Mouse (Mus musculus) lung, postnatal 10 days (tissue): ENCODE results near the gene Xylt2.
"Not testable (repeated sequence)": the region's sequence is repeated elsewhere in the genome, so short reads cannot be mapped to it uniquely, and the experiment has no call there.

Source experiments
- DNase-seq: peaks from one replicate; pipeline ENCODE4 v3.0.0; 2021

The Xylt2 gene

DNA sequence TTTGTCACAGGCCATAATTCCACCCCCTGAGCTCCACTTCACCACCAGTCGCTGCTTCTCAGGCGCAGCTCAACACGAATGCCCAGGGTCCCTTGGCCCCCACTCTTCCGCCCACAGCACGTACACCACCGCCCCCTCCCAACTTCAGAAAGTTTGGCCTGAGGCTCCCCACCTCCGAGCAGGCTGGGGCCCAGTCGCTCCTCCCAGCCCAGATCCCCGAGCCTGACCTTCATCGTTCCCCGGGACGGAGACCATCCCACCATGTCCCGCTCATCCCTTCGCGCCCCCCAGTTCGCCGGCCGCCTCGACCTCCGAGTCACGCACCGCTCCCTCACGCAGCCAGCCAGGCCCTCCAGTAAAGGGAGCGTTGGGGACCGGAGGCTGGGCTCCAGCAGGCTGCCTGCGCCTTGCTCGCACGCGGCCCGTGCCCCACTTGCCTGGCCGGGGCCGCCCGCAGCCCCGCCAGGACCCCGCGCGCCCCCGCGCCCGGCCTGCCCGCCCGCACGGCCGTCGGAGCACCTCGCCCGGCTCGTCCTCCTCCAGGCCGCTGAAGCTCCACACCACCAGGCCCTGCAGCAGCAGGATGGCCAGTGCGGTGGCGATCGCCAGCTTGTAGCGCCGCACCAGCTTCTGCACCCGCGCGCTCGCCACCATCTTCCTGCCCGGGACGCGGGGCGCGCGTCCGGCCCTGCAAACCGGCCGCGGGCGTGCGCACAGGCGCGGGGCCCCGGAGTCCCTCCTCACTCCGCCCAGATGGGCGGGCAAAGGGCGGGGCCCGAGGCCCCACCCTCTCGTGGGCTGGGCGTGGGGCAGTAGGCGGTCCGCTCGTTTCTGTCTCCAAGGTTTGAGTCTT is at the start of gene Xylt2:
TSS of gene Xylt2 (minus strand) at position 762 of the 853 bp plus-strand sequence.
- peak; percentile 95 for DNase-seq

DNA sequence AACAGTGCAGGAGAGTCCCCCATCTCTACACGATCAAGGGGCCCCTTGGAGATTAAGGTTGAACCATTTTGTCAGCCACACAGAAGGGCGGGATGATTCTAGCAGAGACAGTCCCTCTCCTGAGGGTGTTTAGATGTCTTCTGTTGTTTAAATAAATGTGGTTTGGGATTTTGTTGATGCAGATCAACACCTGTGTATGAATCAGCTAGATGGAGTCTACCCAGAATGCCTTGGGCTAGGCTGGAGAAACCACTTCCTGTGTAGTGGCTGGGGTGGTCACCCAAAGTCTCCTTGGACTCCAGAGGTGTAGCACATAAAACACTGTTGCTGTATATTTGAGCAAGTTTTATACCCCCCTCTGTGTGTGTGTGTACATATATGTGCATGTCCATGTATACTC is 41.9 kb upstream of the Xylt2 start:
- no peak for DNase-seq

DNA sequence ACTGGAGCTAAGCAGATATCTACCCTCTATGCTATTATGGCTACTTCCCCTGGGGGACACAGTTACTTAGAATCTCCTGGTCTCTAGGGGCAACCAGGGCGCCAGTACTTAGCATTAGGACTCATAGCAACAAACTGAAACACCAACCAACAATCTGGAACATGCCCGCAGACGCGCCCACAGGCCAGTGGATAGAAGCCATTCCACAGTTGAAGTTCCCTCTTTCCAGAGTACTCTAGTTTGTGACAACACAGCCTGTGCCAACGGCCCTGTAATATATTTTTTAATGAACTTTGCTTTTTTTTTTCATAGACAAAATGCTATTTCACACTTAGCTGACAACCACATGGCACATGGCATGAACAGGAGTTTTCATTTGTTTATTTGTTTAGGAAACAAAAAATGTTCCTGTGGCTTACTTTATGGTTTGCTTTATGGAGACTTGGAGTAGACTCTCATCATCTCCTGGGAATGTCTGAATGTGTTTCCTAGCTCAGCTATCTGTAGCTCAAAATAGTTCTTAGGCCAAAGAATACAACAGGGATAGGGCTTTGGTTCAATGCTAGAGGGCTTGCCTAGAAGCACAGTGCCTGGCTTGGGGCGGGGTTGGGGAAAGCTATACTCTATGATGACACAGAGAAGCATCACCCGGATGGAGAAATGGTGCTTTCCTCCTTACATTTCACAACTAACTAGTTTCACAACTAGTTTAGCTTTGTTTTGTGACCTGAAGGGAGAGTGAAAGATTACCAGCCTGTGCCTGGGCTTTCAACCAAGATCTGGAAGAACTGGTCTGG is 41.0 kb upstream of the Xylt2 start:
- DNase-seq, result no peak

DNA sequence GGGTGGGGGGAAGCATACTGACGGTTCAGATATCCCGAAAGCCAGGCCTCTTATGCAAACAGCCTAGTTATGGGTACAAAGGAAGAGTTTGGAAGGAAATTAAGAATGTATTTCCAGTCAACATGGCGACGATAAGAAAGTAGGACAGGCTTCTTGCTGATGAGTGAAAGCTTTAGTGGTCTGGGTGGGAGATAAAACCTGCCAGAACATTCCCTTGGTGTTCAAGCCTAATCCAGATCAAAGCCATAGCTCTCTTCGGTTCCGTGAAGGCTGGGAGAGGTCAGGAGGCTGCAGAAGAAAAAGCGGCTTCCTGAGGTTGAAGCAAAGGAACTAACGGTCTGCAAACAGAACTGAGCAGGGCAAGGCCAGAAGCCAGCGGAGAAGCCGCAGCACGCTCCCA is 39.9 kb upstream of the Xylt2 start:
- DNase-seq, result no peak

DNA sequence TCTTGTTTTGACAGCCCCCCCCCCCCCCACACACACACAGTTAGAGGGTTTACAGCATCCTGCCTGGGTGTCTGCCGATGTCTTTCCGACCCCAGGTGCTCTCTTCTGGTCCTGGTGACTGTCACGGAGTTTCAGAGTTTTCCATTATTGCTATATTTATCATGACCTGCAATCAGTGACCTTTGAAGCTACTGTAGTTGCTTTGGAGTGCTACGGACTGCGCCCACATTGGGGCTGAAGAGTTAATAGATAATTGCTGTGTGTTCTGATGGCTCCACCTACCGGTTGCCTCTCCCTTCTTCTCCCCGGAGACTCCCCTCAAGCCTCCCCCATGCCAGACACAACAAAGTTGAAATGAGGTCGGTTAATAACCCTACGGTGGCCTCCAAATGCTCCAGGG is 39.4 kb upstream of the Xylt2 start:
- DNase-seq, result peak; percentile 81

DNA sequence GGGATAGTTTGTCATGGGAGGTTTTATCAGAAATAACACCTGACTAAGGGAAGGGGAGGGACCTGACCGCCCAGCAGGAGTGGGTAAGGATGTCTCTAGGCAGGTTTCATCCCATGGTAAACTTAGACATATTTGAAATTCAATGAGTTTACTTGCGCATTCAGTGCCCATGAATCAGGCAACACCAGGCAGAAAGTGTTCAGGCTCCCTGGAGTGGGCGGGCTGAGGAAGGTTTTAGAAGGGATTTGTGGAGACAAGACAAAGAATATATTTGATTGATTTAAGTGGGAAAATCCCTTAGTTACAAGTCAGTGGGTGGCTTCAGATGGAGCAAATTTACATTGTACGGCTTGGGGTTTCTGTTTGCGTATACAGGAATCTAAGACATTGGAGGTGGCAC is 38.3 kb upstream of the Xylt2 start:
- DNase-seq, result no peak

DNA sequence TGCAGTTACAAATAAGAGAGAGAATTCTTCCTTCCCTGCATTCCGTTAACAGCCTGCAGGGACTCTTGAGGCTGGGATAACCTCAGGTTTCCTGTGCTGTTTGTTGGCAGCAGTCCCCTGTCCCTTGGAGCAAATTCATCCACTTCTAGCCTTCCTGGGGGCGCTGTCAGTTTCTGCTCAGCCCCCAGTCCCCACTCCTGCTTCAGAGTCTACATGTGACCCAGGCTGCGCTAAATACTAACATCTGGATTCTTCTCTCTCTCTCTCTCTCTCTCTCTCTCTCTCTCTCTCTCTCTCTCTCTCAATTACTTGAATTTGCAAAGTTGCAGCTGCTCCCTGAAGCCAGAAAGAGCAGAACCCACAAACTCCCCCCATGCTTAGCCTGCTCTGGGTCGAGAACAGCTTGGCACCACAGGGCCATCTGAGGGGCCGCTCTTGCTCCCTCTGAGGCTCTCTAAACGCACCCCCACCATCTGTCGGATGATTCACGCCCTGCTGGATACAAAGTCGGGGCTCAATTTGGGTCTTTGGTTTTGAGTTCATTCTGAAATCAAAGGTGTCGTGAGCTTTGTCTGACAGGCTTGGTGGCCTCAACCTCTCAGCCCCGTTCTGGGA is 36.0 kb upstream of the Xylt2 start:
- DNase-seq, result peak; percentile 50

DNA sequence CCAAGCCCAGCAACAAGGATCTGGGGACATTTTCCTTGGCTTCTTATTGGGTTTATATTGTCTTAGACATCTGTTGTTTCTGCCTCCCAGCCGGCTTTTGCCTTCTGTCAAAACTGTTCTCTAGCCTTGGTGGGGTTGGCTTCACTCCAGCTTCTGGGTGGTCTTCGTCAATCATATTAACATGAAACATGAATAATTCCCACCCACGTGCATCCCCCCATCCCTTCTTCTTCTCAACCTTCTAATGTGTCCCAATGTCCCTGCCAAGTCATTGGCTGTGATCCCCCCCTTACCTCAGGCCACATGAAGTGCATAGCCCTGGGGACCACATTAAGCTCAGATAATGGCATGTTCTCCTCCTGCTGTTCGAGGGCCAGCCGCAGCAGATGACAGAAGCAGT is 27.2 kb upstream of the Xylt2 start, which contains the start of gene Gm11541:
TSS of gene Gm11541 (minus strand) at position 28 of the 400 bp plus-strand sequence.
- peak; percentile 43 for DNase-seq

DNA sequence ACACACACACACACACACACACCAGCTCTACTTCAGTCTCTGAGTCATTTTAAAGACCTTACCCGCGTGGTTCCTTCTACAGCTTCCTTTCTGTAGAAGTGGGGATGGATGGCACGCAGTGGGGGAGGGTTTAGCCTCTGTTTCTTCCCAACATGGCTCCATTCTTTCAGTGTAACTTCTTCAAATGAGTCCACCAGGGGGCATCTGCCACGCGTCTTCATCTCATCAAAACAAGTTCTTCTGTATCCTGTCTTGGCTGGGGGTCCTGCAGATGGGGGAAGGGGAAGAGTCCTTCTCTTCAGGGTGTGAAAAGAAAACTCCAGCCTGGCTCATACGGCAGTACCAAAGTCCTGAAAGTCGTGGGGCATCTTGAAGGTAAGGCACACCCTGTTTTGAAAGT is 26.7 kb upstream of the Xylt2 start:
- peak; percentile 28 for DNase-seq

DNA sequence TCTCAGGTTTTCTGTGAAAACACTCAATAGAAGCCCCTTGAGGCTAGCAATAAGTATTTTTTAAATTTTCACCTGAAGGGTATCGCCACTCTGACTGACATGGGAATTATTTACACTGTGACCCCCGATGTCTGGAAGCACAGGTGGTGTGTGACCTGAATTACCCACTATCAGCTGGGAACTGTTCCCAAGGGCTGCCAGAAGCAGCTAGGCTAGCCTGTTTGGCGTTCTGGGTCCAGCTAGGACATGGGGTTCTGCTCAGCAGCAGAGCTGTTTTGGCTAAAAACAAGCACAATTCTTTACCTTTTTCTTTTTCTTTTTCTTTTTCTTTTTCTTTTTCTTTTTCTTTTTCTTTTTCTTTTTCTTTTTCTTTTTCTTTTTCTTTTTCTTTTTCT is 24.9 kb upstream of the Xylt2 start:
- DNase-seq, result no peak

DNA sequence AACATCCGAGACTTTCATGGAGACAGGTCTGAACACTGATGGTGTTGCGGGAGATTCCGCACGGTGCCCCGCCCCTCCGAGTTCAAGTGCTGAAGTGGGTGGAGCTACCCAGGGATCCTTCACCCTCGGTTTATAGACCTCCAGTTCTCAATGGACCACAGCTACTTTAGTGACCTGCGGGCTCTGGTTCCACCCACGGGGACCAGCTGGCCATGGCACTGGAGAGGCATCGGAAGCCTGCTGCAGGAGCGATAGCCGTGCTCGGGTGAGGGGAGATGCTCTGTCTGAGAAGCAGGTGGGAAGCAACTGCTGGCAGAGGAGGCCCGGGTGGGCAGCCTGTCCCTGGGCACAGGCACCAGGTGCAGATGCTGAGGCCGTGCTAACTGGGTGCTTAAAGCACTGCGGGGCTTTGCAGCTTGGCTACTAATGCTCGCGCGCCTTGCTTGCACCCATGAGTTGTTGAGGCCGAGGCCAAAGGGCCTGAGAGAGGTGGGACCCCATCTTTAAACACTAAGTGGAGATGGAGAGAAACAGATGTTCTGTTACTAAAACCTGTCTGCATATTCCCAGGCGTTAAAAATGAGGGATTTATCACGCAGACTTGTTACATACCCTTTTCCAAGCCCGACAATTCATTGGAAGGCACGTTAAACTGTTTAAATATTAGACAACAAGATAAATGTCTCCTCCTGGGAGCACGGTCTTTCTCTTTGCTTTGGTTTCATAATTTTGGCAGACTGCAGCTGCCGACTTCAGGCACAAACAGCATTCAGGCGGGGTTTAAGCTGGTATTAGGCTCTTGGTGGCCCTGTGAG is 24.3 kb upstream of the Xylt2 start:
- no peak for DNase-seq

DNA sequence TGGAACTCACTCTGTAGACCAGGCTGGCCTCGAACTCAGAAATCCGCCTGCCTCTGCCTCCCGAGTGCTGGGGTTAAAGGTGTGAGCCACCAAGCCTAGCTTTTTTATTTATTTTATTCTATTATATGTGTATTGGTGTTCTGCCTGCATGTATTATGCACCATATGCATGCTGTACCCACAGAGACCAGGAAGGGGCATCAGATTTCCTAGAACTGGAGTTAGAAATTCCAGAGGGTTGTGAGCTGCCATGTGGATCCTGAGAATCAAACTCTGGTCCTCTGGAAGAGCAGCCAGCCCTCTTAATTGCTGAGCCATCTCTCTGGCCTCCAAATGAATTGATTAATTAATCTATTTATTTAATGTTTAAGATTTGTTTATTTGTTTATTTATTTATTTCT is 22.1 kb upstream of the Xylt2 start:
- DNase-seq, result no peak

DNA sequence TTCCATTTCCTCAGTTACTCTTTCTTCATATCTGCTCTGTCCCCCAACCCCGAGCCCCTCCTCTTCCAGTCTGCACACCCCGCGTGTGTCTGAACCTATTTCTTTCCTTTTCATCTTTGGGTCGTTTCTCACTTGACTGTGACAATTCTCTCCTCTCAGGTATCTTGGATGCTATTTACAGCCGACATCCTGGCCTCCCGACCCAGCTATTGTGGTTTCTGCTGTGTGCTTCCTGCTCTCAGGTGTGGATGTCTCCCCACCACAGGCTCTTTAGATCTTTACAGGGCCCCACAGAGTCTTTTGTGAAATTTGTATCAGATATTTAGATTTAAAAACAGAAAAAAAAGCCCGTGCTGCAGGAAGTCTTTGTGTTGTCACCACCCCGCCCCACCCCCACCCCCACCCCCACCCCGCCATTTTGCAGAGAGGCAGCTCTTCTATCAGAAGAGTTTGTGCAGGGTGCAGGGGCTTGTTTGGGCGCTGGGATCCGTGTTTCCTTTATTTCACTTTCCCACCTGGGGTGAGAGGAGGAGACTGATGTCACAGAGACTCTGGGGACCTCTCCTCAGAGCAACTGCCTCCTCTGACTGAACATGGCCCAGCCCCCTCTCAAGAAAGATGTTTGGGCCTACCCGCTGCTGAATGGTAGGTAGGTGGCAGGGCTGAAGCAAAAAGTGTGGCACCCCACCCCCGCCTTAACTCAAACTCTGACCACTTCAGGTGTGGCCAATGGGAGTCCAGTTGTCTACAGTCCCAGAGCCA is 20.6 kb upstream of the Xylt2 start:
- DNase-seq, result no peak

DNA sequence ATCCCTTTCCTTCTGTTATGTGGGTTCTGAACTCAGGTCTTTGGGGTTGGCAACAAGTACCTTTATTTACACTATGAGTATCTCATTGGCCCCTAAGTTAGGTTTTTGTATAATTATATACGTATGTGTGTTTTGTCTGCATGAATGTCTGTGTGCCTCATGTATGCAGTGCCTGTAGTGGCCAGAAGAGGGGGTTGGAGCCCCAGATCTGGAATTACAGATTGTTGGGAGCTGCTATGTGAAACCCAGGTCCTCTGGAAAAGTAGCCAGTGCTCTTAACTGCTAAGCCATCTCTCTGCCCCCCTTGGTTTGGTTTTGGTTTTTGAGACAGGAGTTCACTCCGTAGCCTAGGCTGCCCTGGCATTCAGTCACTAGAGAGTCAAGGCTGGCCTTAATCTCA is 19.8 kb upstream of the Xylt2 start:
- no peak for DNase-seq

DNA sequence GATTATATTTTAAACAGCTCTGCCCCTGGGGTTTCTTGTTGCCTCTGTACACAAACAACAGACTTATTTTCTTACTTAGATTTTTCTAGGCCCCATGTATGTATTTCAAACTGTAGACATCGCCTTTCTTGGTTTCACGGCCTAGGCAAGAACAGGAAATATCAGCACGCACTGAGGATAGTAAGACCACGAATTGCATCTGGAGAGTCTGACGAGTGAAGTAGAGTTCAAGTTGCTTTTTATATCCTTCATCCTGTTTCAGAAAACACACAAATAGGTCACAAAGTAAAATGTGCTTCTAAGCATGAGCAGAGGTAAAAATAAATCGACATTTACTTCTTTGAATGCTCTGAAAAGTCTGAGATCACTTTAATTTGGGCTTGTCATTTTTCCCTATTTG is 18.2 kb upstream of the Xylt2 start:
- DNase-seq, result no peak

DNA sequence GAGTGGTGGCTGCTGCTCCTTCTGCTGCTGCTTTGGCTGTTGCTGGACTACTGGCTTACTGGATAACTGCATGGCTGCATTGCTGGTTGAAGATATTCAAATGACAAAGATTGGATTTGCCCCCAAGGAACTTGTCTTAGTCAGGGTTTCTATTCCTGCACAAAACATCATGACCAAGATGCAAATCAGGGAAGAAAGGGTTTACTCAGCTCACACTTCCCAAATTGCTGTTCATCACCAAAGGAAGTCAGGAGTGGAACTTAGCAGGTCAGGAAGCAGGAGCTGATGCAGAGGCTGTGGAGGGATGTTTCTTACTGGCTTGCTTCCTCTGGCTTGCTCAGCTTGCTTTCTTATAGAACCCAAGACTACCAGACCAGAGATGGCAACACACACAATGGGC is 15.2 kb upstream of the Xylt2 start:
- not testable (repeated sequence) for DNase-seq

DNA sequence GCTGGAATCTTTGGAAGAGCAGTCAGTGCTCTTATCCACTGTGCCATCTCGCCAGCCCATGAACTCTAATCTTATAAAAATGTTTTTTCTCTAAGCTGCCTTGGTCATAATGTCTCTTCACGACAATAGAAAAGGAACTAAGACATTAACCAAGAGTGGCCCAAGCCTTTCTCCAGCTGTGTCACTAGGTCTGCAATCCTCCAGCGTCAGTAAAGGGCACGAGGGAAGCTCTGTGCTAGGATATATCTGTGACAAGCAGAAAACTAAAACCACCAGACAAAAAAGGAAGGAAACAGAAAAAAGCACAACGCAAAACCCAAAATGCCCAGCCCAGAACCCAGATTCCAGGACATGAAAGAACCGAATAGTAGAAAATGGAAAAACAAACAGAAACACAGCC is 9.9 kb upstream of the Xylt2 start:
- DNase-seq, result no peak

DNA sequence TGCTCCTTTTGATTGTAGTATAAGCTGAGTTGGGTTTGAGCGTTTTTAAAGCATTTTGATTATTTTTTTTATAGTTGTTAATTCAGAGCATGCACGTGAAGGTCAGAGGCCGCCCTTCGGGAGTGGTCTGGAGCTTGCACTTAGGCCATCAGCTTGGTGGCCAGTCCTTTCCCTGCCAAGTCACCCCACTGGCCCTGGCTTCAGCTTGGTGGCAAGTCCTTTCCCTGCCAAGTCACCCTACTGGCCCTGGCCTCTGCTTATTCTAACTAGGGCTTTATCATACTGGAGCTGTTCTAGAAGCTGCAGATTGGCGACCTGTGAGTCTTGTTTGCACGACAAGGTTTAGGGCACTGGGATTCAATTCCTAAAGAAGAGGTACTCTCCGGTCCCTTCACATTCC is 5.1 kb upstream of the Xylt2 start:
- DNase-seq, result no peak

DNA sequence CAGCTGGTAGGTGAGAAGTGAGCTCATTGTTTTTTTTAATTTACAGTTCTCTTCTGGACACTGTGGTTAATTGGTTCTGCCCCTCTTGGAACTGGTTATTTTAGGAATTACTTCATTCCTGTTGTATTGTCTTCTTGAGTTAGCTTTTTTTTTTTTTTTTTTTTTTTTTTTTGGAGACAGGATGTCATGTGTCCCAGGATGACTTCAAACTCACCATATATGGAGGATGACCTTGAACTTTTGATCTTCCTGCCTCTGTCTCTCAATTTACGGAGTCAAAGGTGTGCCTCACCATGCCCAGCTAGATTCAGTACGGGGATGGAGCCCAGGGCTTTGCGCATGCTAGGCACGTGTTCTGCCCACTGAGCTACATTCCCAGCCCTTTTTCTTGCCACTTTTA is 4.3 kb upstream of the Xylt2 start:
- no peak for DNase-seq

DNA sequence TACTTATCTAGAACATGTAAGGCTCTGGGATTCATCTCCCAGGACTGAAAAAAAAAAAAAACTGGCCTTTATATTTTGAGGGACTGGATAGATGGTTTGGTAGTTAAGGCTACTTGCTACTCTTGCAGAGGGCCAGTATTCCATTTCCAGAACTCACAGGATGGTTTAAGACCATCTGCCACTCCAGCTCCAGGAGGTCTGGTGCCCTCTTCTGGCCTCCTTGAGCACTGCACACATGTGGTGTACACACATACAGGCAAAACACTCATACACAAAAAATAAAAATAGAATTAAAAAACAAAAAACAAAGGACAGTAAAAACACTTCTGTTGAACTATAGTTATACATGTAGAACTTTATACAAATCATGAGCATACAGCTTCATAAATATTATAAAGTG is 3.3 kb upstream of the Xylt2 start:
- DNase-seq, result no peak

DNA sequence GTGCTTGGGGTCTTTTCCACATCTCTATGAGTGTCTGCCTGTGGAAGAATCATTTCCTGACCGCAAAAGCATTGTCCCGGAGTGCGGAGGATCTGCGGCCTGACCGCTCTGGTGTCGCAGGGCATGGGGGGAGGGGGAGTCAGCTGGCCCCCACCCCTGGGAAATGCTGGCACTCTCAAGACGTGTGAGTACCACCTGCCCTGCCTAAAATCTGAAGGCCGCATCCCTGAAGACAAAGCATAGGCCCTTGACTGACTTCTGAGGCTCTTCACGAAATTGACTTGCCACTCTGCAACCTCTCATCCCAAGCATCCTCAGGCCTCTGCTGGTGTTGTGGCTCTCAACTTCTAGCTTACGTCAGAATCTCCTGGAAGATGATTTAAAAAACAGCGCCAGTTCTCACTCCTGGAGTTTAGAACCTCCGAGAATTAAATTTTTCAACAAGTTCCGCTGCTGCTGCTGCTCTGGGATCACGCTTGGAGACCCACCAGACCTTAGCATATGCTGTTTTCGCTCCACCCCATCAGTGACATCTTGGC is 361 bp upstream of the Xylt2 start:
- no peak for DNase-seq

DNA sequence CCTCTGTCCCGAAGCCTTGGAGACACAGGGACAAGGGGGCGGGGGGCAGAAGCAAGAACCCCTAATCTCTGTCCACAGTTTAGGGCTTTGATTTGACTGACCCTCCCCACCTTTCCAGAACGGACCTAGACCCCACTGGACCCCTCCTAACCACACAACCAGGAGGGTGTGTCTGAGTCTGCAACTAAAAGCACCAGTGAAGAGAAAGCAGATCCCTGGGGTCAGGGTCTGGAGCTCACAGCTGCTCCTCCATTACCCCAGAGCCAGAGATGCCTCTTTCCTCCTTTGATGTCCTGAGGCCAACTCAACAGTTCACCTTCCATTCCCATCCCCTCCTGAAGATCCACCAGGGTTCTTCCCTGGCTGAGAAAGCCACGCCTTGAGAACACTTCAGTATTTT is 1.0 kb downstream of the Xylt2 start:
- DNase-seq, result no peak
